Mouse (Mus musculus) ES-E14 (cell line): Measurements from ENCODE around the gene Ythdf2. TPM values are rescaled to one million over a fixed set of nuclear protein-coding genes. Genes with fewer than 3 reads are reported as not detected.

Source experiments
- DNase-seq: peaks from one replicate; pipeline ENCODE4 v3.0.0-alpha.2; 2013; ENCODE audit warnings: low read depth, low spot score
- H3K27ac ChIP-seq: 2 replicates; pipeline ENCODE4 v1.5.1; 2012; ENCODE audit warnings: low read depth, mild to moderate bottlenecking, low read length, moderate library complexity, mixed read lengths; ENCODE audit not compliant: poor library complexity, insufficient read depth, severe bottlenecking
- H3K36me3 ChIP-seq: 2 replicates; pipeline ENCODE4 v1.6.1; 2012; ENCODE audit warnings: mild to moderate bottlenecking, low read length, moderate library complexity, mixed read lengths; ENCODE audit not compliant: control insufficient read depth, poor library complexity, insufficient read depth, severe bottlenecking
- H3K4me1 ChIP-seq, 2 experiments: fragments of 150-350 bp in 1 of 2; sonication (generic) in 1 of 2; 2 replicates each; pipeline ENCODE4 v1.6.1; 2012; ENCODE audit warnings: low read length in 2 of 2, mild to moderate bottlenecking in 1 of 2, mixed read lengths in 1 of 2; ENCODE audit not compliant: control insufficient read depth in 2 of 2, insufficient read depth in 2 of 2, poor library complexity in 1 of 2
- H3K4me3 ChIP-seq, 2 experiments: fragments of 150-350 bp in 1 of 2; sonication (generic) in 1 of 2; 2 replicates each; pipeline ENCODE4 v1.5.1; 2012; ENCODE audit warnings: low read length in 2 of 2, low read depth in 1 of 2, mild to moderate bottlenecking in 1 of 2, mixed read lengths in 1 of 2; ENCODE audit not compliant: insufficient read depth in 1 of 2, poor library complexity in 1 of 2, severe bottlenecking in 1 of 2
- H3K9ac ChIP-seq: 2 replicates; pipeline ENCODE4 v1.6.1; 2012; ENCODE audit warnings: low read depth, mild to moderate bottlenecking, low read length, mixed read lengths; ENCODE audit not compliant: poor library complexity, insufficient read depth, severe bottlenecking
- H3K9me3 ChIP-seq: fragments of 150-350 bp; sonication (generic); 2 replicates; pipeline ENCODE4 v1.6.1; 2012; ENCODE audit warnings: low read depth, mild to moderate bottlenecking, low read length; ENCODE audit not compliant: control insufficient read depth, insufficient read depth
- CHD2 ChIP-seq: IDR thresholded peaks from 2 replicates; pipeline ENCODE4 v1.6.1; 2014; ENCODE audit warnings: mild to moderate bottlenecking, low read depth, low read length, inconsistent platforms
- HCFC1 ChIP-seq: IDR thresholded peaks from 2 replicates; pipeline ENCODE4 v1.6.1; 2012; ENCODE audit warnings: low read length, inconsistent platforms, borderline replicate concordance; ENCODE audit not compliant: insufficient read depth
- MAFK ChIP-seq: IDR thresholded peaks from 2 replicates; pipeline ENCODE4 v1.6.1; 2014; ENCODE audit warnings: mild to moderate bottlenecking, low read depth, low read length, inconsistent platforms; ENCODE audit not compliant: insufficient read depth
- ZC3H11A ChIP-seq: IDR thresholded peaks from 2 replicates; pipeline ENCODE4 v1.6.1; 2012; ENCODE audit warnings: low read depth, mild to moderate bottlenecking, inconsistent platforms, low read length, borderline replicate concordance
- ZNF384 ChIP-seq: IDR thresholded peaks from 2 replicates; pipeline ENCODE4 v1.6.1; 2012; ENCODE audit warnings: low read depth, low read length, inconsistent platforms
- in situ Hi-C, 2 experiments: fragments of 600-800 bp; cut with MboI; formaldehyde crosslinking; loops; one replicate each; pipeline ENCODE4 v1.15.1; 2025; ENCODE audit warnings: low sequenced_read_pairs in 2 of 2, inconsistent platforms in 1 of 2; ENCODE audit not compliant: unreplicated experiment in 2 of 2
- total RNA-seq: library from RNA; depleted of rRNA; stranded (reverse); fragments of 300-350 nt; gene quantifications from 2 replicates; pipeline ENCODE4 v1.2.3, GENCODE M21; 2012

The Ythdf2 gene
- total RNA-seq, 1 experiment = 67.7 TPM

- Histone ChIP-seq H3K36me3 (peaks cover 14% of the 10 kb centered on the region; the same call in 1 of the 2 replicates), H3K9me3 (no peaks in the 10 kb centered on the region), H3K9ac (no peak overlapping the region), H3K27ac (no peak overlapping the region), H3K4me3 (no peak overlapping the region), H3K4me1 (no peaks in the 10 kb centered on the region)
- no peak for DNase-seq
- in situ Hi-C loops = no loop called here
- TF ChIP-seq MAFK = no peak
- no peak for TF ChIP-seq ZC3H11A
- no peak for TF ChIP-seq HCFC1
- no peak for TF ChIP-seq CHD2
- no peak for TF ChIP-seq ZNF384
Observed at GRCm38 (mm10) chr4:132245643-132246042, 33.5 kb upstream of the Ythdf2 start.

GRCm38 (mm10) chr4:132241208-132241607, 29.1 kb upstream of the Ythdf2 start:
- no peak for TF ChIP-seq ZC3H11A
- no peak for TF ChIP-seq HCFC1
- TF ChIP-seq MAFK = no peak
- no peak for TF ChIP-seq CHD2
- TF ChIP-seq ZNF384 = no peak
- H3K27ac ChIP-seq = no peak overlapping the region
- H3K9ac ChIP-seq = no peak overlapping the region
- H3K4me3 ChIP-seq = no peak overlapping the region
- no peaks in the 10 kb centered on the region for H3K9me3 ChIP-seq
- in situ Hi-C loops = no loop called here
- DNase-seq = no peak
- H3K4me1 ChIP-seq = no peaks in the 10 kb centered on the region
- peaks cover 23% of the 10 kb centered on the region for H3K36me3 ChIP-seq

GRCm38 (mm10) chr4:132240367-132240766, 28.3 kb upstream of the Ythdf2 start:
- no peaks in the 10 kb centered on the region for H3K9me3 ChIP-seq
- no peak for TF ChIP-seq HCFC1
- H3K9ac ChIP-seq = no peak overlapping the region
- no peak for DNase-seq
- H3K36me3 ChIP-seq = peaks cover 25% of the 10 kb centered on the region
- in situ Hi-C loops = no loop called here
- no peak overlapping the region for H3K4me3 ChIP-seq
- no peaks in the 10 kb centered on the region for H3K4me1 ChIP-seq
- H3K27ac ChIP-seq = no peak overlapping the region

GRCm38 (mm10) chr4:132238356-132238755, 26.3 kb upstream of the Ythdf2 start:
- no peak for TF ChIP-seq MAFK
- TF ChIP-seq CHD2 = peak; percentile 70
- no peak overlapping the region for H3K4me3 ChIP-seq
- H3K36me3 ChIP-seq = peaks cover 30% of the 10 kb centered on the region

GRCm38 (mm10) chr4:132234710-132235109, 22.6 kb upstream of the Ythdf2 start:
- Histone ChIP-seq H3K4me1 (no peaks in the 10 kb centered on the region), H3K9me3 (no peaks in the 10 kb centered on the region), H3K9ac (no peak overlapping the region), H3K27ac (no peak overlapping the region), H3K36me3 (peaks cover 37% of the 10 kb centered on the region), H3K4me3 (no peak overlapping the region)
- no peak for TF ChIP-seq ZNF384
- DNase-seq = no peak
- in situ Hi-C loops = no loop called here

More at GRCm38 (mm10) chr4:132238356-132238755, 26.3 kb upstream of the Ythdf2 start:
- H3K27ac ChIP-seq = no peak overlapping the region
- H3K9ac ChIP-seq = no peak overlapping the region
- peak; percentile 35 for DNase-seq
- no peaks in the 10 kb centered on the region for H3K9me3 ChIP-seq
- in situ Hi-C loops = no loop called here
- no peaks in the 10 kb centered on the region for H3K4me1 ChIP-seq
